Mouse (Mus musculus) layer of hippocampus, adult 2 months (tissue): ENCODE measurements around the gene Mogs. TPM values are rescaled to one million over a fixed set of nuclear protein-coding genes. Genes with fewer than 3 reads are reported as not detected.
A peak's percentile ranks its signal among the peaks of the same experiment; 100 is the strongest.

Source experiments
- DNase-seq, 2 experiments: peaks; one replicate each; pipeline ENCODE4 v3.0.0; 2022; ENCODE audit warnings: low spot score in 2 of 2
- H3K27ac ChIP-seq: fragments of 200-600 bp; 2 replicates; pipeline ENCODE4 v1.8.1; 2022
- H3K4me3 ChIP-seq: fragments of 200-600 bp; 2 replicates; pipeline ENCODE4 v1.8.1; 2022; ENCODE audit warnings: mild to moderate bottlenecking
- CTCF ChIP-seq: fragments of 200-600 bp; conservative IDR thresholded peaks from 2 replicates; pipeline ENCODE4 v1.8.1; 2022; ENCODE audit warnings: antibody characterized with exemption, mild to moderate bottlenecking, moderate library complexity
- long read RNA-seq, 2 experiments: library from polyadenylated mRNA; stranded (forward); transcript quantifications; one replicate each; pipeline ENCODE4 v2.0.0; 2021; ENCODE audit warnings: borderline mapping rate in 2 of 2
- total RNA-seq, 2 experiments: library from RNA; stranded (reverse); gene quantifications; 2 replicates each; pipeline ENCODE4 v1.2.3; 2021

The Mogs gene
- total RNA-seq, result 10 to 100 TPM; 24.0 to 26.4 TPM
- long read RNA-seq, experiment 1, transcript Mogs-201 (4 exons, 2,780 nt), result major isoform, 47 of 59 reads
- long read RNA-seq, experiment 1, partial matches to known transcripts, result 1 of 59 reads
- long read RNA-seq, experiment 1, other reads (novel, unspliced or antisense), result 8 of 59 reads
- long read RNA-seq, experiment 2, transcript Mogs-201 (4 exons, 2,780 nt), result major isoform, 34 of 53 reads
- long read RNA-seq, experiment 2, partial matches to known transcripts, result 1 of 53 reads
- long read RNA-seq, experiment 2, other reads (novel, unspliced or antisense), result 16 of 53 reads

- Histone ChIP-seq H3K27ac (peak within 1 kb of the TSS; percentile 97), H3K4me3 (peak within 1 kb of the TSS; percentile 88)
- DNase-seq, result peak; percentile 92 to 94
- peak; percentile 61 for TF ChIP-seq CTCF
Observed at GRCm38 (mm10) chr6:83115011-83115671, at the start of gene Mogs. TSS of gene Mogs (plus strand) at chr6:83115496.

DNA sequence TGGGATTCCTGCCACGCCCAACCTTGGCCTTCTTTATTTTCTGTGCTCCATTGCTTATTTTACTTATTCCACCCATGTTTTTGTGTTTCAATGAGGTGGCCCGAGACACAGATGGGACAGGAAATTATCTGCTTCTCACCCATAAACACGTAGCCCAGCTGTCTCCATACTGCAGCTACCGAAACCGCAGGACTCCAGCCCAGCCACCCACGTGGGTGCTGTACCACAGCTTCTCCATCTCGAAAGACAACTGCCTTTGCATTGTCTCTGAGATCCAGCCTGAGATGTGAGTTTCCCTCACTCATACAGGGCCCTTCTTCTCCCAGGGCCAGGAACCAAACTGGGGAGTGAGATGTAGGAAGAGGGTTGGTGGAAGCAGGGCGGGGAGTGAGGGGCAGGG, 49.3 kb upstream of the Mogs start:
- no peak for DNase-seq
- H3K4me3 ChIP-seq, result no peak overlapping the region
- no peak for TF ChIP-seq CTCF

GRCm38 (mm10) chr6:83066441-83066840, 48.9 kb upstream of the Mogs start:
- H3K4me3 ChIP-seq, result no peak overlapping the region
- H3K27ac ChIP-seq, result no peak overlapping the region
- no peak for TF ChIP-seq CTCF
- DNase-seq, result no peak

More for the DNA sequence above, 49.3 kb upstream of the Mogs start:
- H3K27ac ChIP-seq, result no peak overlapping the region

DNA sequence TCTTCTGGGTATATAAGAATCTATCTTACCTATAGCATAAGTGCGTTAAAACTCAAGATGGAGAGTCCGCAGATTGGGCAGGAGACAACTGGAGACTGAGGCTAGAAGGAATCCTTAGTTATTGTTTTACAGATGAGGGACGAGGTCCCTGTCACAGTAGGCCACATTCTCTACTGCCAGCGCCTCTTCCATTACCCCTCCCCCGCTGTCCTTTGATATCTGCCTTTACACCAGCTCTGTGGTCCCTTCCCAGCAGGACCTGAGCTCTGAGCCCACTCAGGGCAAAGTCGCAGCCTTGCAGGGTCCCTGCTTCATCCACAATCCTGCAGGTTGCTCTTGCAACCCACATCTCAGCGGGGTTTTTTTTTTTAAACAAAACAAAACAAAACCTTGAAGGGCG, 47.1 kb upstream of the Mogs start:
- H3K4me3 ChIP-seq, result no peak overlapping the region
- no peak for TF ChIP-seq CTCF
- H3K27ac ChIP-seq, result no peak overlapping the region
- DNase-seq, result no peak

GRCm38 (mm10) chr6:83068706-83069487, 46.4 kb upstream of the Mogs start:
- no peak for TF ChIP-seq CTCF
- H3K4me3 ChIP-seq, result no peak overlapping the region
- no peak for DNase-seq
- H3K27ac ChIP-seq, result no peak overlapping the region

- Histone ChIP-seq H3K4me3 (no peak overlapping the region), H3K27ac (no peak overlapping the region)
- no peak for DNase-seq
- TF ChIP-seq CTCF, result no peak
Observed at GRCm38 (mm10) chr6:83069488-83070246, 45.6 kb upstream of the Mogs start.

DNA sequence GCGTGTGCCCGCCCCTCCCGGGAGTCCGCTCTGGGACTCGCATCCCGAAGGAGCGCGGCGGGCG, 45.2 kb upstream of the Mogs start, which contains the start of gene Tlx2:
Gene Tlx2, minus strand, starts transcription at position 47 of the 64 bp plus-strand sequence.
- no peak for TF ChIP-seq CTCF
- no peak for DNase-seq
- no peak within 1 kb of the TSS for H3K27ac ChIP-seq
- H3K4me3 ChIP-seq, result no peak within 1 kb of the TSS

GRCm38 (mm10) chr6:83070311-83071219, 44.7 kb upstream of the Mogs start:
- Histone ChIP-seq H3K27ac (no peak overlapping the region), H3K4me3 (no peak overlapping the region)
- no peak for DNase-seq
- no peak for TF ChIP-seq CTCF

DNA sequence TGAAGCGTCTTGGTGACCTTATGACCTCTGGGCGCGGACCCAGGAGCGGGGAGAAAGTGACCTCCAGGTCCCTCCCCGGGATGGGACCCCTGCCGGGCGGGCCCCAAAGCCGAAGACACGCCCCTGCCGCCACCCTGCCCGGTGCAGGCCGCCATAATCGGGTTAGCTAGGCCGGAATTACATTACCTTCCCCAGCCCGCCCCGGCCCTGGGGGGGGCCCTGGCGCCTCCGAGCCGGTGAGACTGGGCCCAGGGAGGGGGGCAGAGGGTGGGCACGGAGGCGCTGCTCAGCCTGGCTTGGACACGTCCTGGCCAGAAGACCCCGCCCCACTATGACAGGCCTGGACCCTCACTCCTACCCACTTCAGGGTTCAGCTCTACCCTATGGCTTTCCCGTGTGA, 44.1 kb upstream of the Mogs start:
- Histone ChIP-seq H3K27ac (no peak overlapping the region), H3K4me3 (no peak overlapping the region)
- no peak for TF ChIP-seq CTCF
- DNase-seq, result no peak

DNA sequence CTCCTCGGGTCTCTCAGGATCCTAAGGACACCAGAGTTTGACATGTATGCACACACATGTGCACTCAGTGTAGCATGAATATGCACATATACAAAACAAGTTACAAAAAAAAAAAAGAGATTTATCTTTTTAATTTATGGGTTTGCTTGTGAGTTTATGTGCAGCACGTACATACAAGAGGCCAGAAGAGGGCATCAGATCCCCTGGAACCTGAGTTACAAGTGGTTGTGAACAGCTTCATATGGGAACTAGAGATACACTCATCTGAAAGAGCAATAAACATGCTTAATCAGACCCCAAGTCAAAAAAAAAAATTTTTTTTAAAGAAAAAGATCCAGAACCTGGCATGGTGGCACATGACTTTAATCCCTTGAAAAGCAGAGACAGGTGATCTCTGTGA, 40.3 kb upstream of the Mogs start:
- no peak overlapping the region for H3K27ac ChIP-seq
- peak; percentile 49 for TF ChIP-seq CTCF
- no peak for DNase-seq
- H3K4me3 ChIP-seq, result no peak overlapping the region

- Histone ChIP-seq H3K27ac (peak within 1 kb of the TSS; percentile 99), H3K4me3 (peak within 1 kb of the TSS; percentile 95)
- no peak for TF ChIP-seq CTCF
- DNase-seq, result peak; percentile 19 to 60
Observed at GRCm38 (mm10) chr6:83077630-83078323, 37.5 kb upstream of the Mogs start, which contains the start of gene Pcgf1. TSS of gene Pcgf1 (plus strand) at chr6:83077869.
